Mouse (Mus musculus): Measurements from ENCODE around the gene Mical3. TPM values are rescaled to one million over a fixed set of nuclear protein-coding genes. Genes with fewer than 3 reads are reported as not detected.

Gene Mical3
- polyA plus RNA-seq, 1 experiment from 2014 or later, result 4.5 TPM

DNA sequence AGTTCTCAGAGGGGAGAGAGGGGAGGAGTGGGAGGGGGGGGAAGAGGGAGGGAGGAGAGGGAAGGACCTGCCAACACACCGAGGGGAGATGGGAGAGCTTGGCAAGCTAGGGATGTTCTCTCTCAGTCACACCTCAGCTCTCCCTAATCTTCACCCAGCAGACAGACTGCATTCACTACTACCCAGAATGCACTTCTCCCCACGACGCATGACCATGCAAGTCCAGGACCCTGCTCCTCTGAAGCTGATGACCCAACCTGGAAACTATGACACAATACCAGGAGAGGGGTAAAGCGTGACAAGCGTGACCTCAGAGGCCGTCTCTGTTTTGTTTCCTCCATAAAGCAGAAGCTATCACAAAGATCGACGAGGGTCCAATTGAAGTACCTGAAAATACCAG is 61.6 kb downstream of the Mical3 start:
- WGBS, result 82% methylated on average over 8 of the region's 8 CpGs
- H3K9me3 ChIP-seq (ENCODE audit: control insufficient read depth), result no peaks in the 10 kb centered on the region

DNA sequence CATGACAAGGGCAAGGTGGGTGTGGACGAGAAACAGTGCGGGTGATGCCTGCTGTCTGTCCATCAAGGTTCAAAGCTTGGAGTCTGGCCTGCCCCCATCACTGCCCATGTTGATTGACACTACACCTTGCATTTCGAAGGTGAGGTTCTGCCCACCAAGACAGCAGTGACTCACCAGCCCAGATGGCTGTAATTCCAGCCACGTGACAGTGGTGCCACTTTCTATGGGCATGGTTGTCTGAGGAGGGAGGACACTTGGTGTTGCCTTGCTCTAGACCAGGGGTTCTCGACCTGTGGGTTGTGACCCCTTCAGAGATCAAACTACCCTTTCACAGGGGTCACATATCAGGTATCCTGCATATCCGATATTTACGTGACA is 62.7 kb downstream of the Mical3 start:
- H3K27me3 ChIP-seq (replicated peaks; ENCODE audit: control insufficient read depth, insufficient read depth, low read length), result no peaks in the 10 kb centered on the region
- no peak overlapping the region for H3K9ac ChIP-seq (ENCODE audit: low read depth, low read length)
- no peak for ATAC-seq
- 59% methylated on average over 7 of the region's 7 CpGs for WGBS
- no peak overlapping the region for H3K4me3 ChIP-seq (ENCODE audit: low read depth, low read length)
- peaks cover 6% of the 10 kb centered on the region for H3K4me1 ChIP-seq (replicated peaks; ENCODE audit: control insufficient read depth, insufficient read depth, low read length)
- TF ChIP-seq CTCF (IDR thresholded peaks at IDR 0.05; ENCODE audit: low read depth), result no peak
- H3K36me3 ChIP-seq (ENCODE audit: control insufficient read depth, insufficient read depth), result no peaks in the 10 kb centered on the region
- H3K4me2 ChIP-seq (replicated peaks; ENCODE audit: low read depth), result no peak overlapping the region
- H3K27ac ChIP-seq (ENCODE audit: low read depth, low read length), result no peak overlapping the region
- H3K9me3 ChIP-seq (ENCODE audit: control insufficient read depth), result no peaks in the 10 kb centered on the region

More for the DNA sequence above, 61.6 kb downstream of the Mical3 start:
- no peak overlapping the region for H3K4me2 ChIP-seq (replicated peaks; ENCODE audit: low read depth)
- no peak overlapping the region for H3K9ac ChIP-seq (ENCODE audit: low read depth, low read length)
- H3K27me3 ChIP-seq (replicated peaks; ENCODE audit: control insufficient read depth, insufficient read depth, low read length), result no peaks in the 10 kb centered on the region
- ATAC-seq, result no peak
- no peak for TF ChIP-seq CTCF (IDR thresholded peaks at IDR 0.05; ENCODE audit: low read depth)
- no peaks in the 10 kb centered on the region for H3K36me3 ChIP-seq (ENCODE audit: control insufficient read depth, insufficient read depth)
- H3K27ac ChIP-seq (ENCODE audit: low read depth, low read length), result no peak overlapping the region
- peaks cover 6% of the 10 kb centered on the region; the same call in 1 of the 2 replicates for H3K4me1 ChIP-seq (replicated peaks; ENCODE audit: control insufficient read depth, insufficient read depth, low read length)
- H3K4me3 ChIP-seq (ENCODE audit: low read depth, low read length), result no peak overlapping the region

DNA sequence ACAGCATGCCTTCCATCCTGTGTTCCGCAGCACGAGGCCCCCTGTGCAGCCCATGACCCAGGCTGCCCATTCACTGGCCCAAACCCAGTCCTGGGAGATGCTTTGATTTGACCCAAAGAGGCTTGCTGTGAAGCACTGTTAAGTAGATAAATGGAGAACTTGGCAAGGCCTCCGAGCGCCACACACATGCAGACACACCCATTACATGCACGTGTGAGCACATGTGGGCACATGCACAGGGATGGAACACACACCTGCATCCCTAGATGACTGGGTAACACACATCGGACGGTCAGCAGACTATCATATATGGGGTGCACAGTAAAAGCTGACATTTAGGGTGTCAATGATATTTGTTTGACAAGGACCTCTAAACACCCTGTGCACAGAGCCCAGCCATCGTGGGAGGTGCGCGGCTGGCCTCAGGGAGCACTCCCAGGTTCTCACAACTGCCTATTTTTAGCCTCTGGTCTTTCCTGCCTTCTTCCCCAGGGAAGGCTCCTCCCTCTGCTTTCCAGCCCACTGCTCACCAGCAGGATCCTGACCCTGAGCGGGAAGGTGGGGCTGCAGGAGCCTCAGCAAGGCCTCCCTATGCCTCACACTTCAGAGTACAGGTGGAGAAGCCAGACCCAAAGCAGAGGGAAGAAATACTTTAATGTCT is 63.2 kb downstream of the Mical3 start:
- Histone ChIP-seq H3K4me2 (replicated peaks; ENCODE audit: low read depth) (no peak overlapping the region), H3K27me3 (replicated peaks; ENCODE audit: control insufficient read depth, insufficient read depth, low read length) (no peaks in the 10 kb centered on the region), H3K36me3 (ENCODE audit: control insufficient read depth, insufficient read depth) (no peaks in the 10 kb centered on the region), H3K4me3 (ENCODE audit: low read depth, low read length) (no peak overlapping the region), H3K4me1 (replicated peaks; ENCODE audit: control insufficient read depth, insufficient read depth, low read length) (peaks cover 6% of the 10 kb centered on the region), H3K27ac (ENCODE audit: low read depth, low read length) (no peak overlapping the region), H3K9me3 (ENCODE audit: control insufficient read depth) (no peaks in the 10 kb centered on the region), H3K9ac (ENCODE audit: low read depth, low read length) (no peak overlapping the region)
- 54% methylated on average over 11 of the region's 11 CpGs for WGBS
- TF ChIP-seq CTCF (IDR thresholded peaks at IDR 0.05; ENCODE audit: low read depth), result no peak
- no peak for ATAC-seq

DNA sequence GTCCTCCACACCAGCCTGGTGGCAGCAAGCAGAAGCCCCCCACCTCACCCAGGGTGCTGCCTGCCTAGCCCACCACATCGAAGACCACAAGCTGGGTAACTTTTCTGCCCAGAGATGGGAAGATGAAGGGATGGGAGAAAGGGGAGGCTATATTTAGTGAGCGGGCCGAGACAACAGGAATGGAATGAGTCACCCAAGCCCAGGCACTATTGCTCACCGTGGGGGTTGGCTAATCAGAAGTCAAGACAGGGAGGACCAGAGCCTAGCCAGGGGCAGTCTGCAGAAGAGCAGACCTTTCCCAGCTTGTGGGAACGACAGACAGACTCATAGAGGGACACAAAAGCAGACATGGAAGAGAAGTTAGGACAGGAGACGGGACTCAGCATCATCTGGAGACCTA is 64.0 kb downstream of the Mical3 start:
- Histone ChIP-seq H3K27ac (ENCODE audit: low read depth, low read length) (no peak overlapping the region), H3K4me1 (replicated peaks; ENCODE audit: control insufficient read depth, insufficient read depth, low read length) (peaks cover 6% of the 10 kb centered on the region), H3K9ac (ENCODE audit: low read depth, low read length) (no peak overlapping the region), H3K9me3 (ENCODE audit: control insufficient read depth) (no peaks in the 10 kb centered on the region), H3K27me3 (replicated peaks; ENCODE audit: control insufficient read depth, insufficient read depth, low read length) (no peaks in the 10 kb centered on the region), H3K36me3 (ENCODE audit: control insufficient read depth, insufficient read depth) (no peaks in the 10 kb centered on the region), H3K4me3 (ENCODE audit: low read depth, low read length) (no peak overlapping the region), H3K4me2 (replicated peaks; ENCODE audit: low read depth) (0 out of 2 replicates have a peak overlapping the region, but pooled peaks have one; percentile 3)
- WGBS, result 51% methylated on average over 6 of the region's 6 CpGs
- no peak for TF ChIP-seq CTCF (IDR thresholded peaks at IDR 0.05; ENCODE audit: low read depth)
- no peak for ATAC-seq

DNA sequence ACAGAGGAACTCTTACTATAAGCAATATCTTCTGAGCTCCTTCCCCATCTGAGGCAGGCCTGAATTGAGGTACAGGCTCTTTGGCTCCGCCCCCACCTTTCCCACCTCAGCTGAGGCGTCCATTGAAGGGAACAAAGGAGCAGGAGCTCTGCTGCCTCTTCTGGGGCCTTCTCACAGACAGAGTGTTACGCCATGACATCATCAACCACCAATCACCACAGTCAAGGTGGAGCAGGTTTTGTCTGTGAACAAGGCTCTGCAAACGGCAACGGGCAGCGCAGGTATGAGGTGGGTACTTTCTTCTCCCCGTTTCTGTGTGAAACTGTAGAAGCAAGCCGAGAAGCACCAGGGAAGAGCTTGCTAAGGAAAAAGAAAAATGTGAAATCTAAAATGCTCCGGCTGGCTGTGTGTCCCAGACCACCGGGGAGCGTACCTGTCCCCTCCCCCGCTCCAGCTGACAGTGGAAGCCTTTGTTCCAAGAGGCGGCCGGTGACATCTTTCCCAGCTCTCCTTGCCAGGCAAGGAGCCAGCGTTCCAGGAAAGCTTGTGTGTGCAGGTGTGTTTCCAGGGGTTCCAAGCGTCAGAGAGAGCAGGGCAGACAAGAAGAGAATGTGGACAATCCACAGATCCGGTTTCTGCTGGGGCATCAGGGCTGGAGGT is 66.3 kb downstream of the Mical3 start:
- 0 out of 2 replicates have a peak, but pooled peaks have one; percentile 18 for TF ChIP-seq CTCF (IDR thresholded peaks at IDR 0.05; ENCODE audit: low read depth)
- Histone ChIP-seq H3K27ac (ENCODE audit: low read depth, low read length) (peak overlapping the region; percentile 93), H3K4me1 (replicated peaks; ENCODE audit: control insufficient read depth, insufficient read depth, low read length) (peaks cover 6% of the 10 kb centered on the region), H3K9me3 (ENCODE audit: control insufficient read depth) (no peaks in the 10 kb centered on the region), H3K36me3 (ENCODE audit: control insufficient read depth, insufficient read depth) (no peaks in the 10 kb centered on the region), H3K9ac (ENCODE audit: low read depth, low read length) (peak overlapping the region; percentile 32), H3K4me3 (ENCODE audit: low read depth, low read length) (peak overlapping the region; percentile 26), H3K4me2 (replicated peaks; ENCODE audit: low read depth) (peak overlapping the region; percentile 56), H3K27me3 (replicated peaks; ENCODE audit: control insufficient read depth, insufficient read depth, low read length) (no peaks in the 10 kb centered on the region)
- peak; percentile 94 for ATAC-seq
- WGBS, result 27% methylated on average over 17 of the region's 17 CpGs

DNA sequence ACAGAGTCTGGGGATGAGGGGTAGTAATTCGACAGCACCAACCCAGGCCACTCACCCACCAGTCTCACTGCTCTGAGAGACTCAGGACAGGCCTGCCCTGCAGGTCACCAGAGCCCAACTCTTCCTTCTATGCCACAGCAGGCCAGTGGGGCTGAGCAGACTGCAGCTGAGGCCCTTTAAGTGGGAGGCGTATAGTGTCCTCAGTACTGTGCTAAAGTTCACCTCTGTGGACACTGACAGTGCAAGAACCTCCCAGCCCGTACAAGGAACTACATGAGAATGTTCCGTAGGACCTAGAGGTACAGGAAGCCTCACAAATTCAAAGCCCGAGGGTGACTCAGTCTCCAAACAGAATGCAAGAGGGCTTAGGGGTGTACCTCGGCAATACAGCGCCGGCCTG is 67.0 kb downstream of the Mical3 start:
- 52% methylated on average over 8 of the region's 8 CpGs for WGBS
- H3K9ac ChIP-seq (ENCODE audit: low read depth, low read length), result peak overlapping the region; percentile 32; the same call in 1 of the 2 replicates
- peak; percentile 92 for ATAC-seq
- TF ChIP-seq CTCF (IDR thresholded peaks at IDR 0.05; ENCODE audit: low read depth), result no peak
- no peaks in the 10 kb centered on the region for H3K9me3 ChIP-seq (ENCODE audit: control insufficient read depth)
- H3K4me1 ChIP-seq (replicated peaks; ENCODE audit: control insufficient read depth, insufficient read depth, low read length), result peaks cover 6% of the 10 kb centered on the region
- H3K36me3 ChIP-seq (ENCODE audit: control insufficient read depth, insufficient read depth), result no peaks in the 10 kb centered on the region
- H3K4me3 ChIP-seq (ENCODE audit: low read depth, low read length), result 0 out of 2 replicates have a peak overlapping the region, but pooled peaks have one; percentile 3
- H3K4me2 ChIP-seq (replicated peaks; ENCODE audit: low read depth), result peak overlapping the region; percentile 56
- H3K27ac ChIP-seq (ENCODE audit: low read depth, low read length), result peak overlapping the region; percentile 93
- H3K27me3 ChIP-seq (replicated peaks; ENCODE audit: control insufficient read depth, insufficient read depth, low read length), result no peaks in the 10 kb centered on the region
